Mouse (Mus musculus) layer of hippocampus, adult 11-12 months (tissue): ENCODE measurements at regions not wholly inside any gene's neighbourhood (a gene's known extent, or its start where the extent isn't known, plus 50 kb on each side); places are given as distances from the start of the nearest gene placed in this dataset.

ENCODE experiments used
- DNase-seq: peaks from one replicate; pipeline ENCODE4 v3.0.0; 2022; ENCODE audit warnings: low spot score

DNA sequence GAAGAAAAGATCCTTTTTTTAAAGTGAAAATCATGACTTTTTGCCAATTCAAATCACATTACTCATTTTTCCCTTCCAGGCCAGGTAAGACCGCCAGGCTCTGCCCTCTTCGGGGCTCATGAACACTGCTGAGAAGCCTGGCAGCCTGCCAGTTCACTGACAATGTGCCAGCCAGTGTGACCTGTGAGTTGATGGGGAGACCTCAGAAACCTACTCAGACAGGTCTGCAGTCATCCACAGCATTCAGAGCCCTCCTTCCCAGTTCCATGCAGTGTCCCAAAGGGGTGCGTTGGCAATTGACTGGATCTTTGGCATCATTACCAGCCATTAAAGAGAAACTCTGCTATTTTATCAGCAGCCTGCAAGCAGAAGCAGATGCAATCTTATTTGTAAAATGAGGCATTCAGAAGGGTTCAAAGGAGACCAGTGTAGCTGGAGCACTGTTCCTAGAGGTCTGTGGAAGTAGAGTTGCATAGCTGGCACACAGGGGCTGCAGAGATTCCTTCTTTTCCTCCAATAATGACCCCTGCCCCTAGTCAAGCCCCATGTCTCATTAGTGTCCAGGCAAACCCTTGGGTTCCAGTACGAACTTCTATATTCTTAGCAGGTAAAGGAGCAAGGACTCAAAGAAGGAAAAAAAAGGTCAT is 384.4 kb downstream of the Rapgef2 start:
- peak; percentile 35 for DNase-seq

DNA sequence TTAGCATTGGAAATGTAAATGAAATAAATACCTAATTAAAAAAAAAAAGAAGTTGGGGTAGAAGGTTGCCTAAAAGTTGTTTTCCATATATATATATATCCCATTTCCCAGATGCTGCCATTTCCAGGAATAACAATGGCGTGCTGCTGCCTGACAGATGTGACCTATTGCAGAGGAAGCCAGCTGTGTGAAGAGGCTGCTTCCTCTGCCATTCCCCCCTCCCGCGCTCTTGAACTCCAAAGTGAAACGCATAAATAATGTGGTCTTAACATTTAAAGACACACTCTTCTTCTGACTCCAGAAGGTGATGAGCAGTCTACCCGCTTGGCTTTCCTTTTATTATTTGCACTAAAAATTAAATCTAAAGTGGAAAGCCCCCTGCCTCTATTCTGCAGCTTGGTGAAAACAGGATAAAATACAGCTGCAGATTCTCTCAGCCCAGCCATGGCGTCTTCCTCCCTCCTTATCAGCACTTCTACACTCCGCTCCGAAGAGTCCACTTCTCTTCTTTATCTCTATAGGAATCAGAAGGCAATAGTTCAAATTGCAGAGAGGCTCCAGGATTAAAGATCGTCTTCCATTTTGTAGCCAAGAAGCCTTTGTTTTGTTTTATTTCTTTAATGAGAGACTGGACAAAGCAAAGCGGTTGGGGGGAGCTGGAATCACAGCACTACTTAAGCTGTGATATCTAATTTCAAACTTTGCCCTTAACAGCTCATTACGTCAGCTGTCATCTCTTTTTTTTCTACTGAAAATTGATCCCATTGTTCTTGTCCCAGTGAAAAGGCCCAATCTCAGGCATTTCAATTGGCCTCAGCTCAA is 385.1 kb downstream of the Rapgef2 start:
- DNase-seq: no peak

DNA sequence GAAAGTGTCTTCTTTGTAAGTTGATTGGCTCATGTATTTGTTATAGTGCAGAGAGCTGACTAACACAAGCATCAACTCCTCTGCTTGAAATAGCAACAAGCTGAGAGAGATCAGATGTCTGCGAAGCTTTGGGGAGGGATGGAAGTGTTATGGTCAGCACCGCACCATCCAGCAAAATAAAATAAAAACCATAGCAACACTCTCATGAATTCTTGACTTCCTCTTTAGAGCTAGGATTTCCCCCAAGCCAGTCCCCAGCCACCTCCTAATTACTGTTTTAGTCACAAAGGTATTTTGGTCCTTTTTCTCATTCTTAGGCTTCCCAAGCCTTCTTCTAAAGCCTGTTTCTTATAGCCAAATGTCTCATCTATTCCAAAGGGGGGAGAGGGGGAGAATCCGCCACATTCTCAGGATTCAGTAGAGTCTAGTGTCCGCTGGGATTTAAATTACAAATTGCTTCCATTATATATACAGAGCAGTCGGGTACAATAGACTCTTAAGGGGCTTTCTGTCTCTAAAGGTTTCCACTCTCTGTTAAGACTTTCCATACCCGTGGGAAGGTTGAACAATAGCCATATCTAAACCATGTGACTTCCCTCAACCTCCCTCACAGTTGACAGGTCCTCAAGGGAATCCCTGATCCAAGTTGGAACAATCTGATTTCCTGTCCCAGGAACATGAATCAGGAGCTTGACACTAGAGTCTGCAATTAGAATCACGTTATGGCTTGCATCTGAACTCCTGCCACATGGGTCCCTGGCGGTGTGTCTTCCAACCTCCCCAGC is 386.7 kb downstream of the Rapgef2 start:
- no peak for DNase-seq

DNA sequence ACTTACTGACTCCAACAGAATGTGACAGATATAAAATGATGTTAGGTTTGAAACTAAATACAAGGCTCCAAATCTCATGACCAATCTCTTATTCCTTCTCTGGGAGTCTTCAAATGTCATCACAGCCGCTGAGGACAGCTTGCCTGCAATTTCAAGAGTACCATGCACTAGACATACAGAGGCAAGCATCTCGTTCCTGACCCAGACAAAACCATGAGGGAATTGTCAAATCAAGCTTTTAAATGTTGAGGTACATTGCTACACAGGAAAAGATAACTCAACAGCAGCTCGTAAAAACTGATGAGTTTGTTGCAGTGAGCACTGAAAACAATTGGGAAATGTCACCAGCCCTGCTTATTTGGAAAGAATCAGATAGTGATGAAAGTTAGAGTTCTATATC is 397.0 kb downstream of the Rapgef2 start:
- DNase-seq: no peak

DNA sequence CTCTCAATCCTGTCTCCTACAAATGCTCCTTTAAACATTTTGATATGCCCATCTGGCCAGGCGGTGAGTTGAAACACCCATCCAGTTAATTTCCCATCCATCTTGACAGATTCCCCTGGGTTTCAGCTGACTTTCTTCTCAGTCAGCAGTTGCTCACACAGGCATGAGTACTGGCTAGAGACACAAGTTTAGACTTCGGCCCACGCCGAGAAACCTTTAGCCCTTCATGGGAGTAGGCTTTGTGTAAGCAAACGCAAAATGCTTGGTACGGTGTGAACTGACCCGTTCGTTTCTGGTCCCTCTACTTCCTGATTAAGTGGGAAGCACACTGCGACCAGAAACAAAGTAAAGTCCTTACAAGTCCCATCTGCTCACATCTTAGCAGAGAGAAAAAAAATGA is 401.6 kb downstream of the Rapgef2 start:
- no peak for DNase-seq

DNA sequence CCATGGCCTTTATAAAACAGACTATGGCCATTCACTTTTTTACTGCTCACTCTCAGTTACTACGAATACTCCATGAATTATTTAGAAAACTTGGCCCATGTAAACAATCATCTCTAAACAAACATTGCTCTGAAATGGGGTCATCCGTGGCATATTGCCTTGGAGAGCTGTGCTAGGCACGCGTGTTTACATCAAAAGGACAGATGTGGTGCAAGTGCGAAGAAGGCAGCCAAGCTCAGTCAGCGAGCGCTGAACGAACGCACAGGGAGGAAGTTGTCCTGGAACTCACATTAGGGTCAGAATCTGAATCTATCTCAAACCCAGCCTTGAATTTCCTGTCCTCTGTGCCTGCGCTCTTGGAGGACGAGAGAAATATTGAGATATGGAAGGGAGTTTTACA is 402.3 kb downstream of the Rapgef2 start:
- no peak for DNase-seq

DNA sequence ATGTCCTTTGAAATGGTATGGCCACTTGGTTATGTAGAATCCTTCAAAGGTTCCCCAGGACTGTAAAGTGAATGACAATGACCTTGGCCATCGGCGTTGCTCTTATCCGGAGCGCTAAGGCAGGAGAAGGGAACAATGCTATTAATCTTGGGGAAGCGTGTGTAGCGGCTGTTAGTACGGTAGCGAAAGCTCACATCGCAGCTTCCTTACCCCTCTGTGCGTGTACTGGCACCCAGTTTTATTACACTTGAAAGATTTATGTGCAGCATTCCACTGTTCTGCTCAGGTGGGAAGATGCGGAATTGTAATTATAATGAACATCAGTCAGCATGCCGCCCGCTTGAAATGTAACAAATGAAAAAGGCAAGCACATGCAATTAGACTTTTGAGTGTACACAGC is 406.2 kb downstream of the Rapgef2 start:
- no peak for DNase-seq

DNA sequence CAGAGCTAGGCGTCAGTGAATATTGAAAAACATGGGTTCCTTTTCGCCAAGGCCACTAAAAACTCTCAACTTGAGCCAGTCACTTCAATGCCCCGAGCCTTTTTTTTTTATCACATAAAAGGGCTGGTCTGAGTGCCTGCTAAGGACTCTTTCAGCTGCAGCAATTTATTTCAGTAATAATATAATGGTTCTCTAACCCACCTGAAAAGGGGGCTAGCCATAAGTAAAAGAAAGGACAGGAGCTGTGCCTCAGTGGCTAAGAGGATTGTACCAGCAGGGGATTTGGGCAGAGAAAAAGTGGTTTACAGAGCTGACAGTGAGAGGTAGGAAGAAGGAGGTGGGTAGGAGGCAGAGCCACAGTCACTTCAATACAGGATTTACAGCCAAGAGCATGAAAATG is 409.0 kb downstream of the Rapgef2 start:
- DNase-seq: no peak

DNA sequence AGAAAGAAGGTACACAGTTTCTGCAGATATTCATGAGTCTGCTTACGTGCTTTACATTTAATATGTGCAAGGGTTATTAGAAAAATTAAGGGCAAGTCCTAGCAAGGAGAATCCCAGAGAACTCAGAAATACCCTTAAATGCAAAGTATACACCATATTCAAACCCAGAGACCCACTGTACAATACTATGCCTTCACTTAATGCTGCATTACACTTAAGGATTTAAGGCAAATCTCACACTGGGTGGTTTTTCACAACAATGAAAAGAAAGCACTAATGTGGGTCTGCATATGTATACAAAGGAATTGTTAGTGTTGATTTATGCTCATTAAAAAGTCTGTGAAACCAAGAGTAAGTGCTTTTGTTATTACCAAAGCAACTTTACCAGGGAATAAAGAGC is 419.4 kb downstream of the Rapgef2 start:
- no peak for DNase-seq

DNA sequence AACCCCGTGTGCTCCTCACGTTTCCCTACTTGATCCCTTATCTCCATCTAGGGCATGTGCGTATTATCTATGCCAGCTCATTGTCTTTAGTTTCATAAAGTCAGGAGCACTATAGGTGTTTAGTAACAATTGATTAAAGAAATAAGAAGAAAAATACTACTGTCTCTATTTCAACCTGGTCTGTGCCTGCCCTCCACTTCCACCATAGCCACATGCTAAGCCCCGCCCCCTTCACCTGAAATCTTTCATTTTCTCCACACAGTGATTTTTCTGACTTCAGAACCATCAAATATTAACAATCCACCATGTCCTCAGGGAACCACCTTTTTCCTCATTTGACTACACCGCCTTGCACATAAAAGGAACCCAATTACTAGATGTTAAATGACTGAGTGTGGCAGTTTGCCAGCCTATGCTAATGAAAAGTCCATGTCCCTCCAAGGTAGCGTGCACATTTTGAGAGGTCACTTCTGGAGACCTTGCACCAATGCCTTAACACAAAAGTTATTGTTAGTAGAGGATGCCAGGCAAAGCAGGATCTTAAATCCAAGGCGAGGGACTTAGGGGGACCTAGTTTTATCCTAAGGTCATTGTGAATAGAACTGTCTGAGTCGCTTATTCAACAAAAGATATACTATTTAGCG is 420.1 kb downstream of the Rapgef2 start:
- DNase-seq: no peak

DNA sequence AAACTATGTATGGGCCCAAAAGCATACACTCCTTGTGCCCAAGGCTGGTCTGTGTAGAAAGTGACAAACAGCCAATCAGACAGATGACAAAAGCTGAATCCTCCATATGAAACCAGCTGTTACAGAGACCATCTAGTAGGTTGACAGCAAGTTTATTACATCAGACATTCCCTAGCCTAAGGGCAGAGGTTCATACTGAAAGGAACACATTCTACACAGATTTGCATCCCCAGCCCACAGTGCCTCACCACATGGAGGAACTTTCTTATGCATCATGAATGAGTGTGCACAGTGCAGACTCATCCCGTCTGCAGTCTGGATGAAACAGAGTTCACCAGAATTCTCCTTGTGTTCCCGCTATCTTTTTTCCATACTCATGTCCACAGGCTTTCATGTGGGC is 423.3 kb downstream of the Rapgef2 start:
- DNase-seq: no peak

DNA sequence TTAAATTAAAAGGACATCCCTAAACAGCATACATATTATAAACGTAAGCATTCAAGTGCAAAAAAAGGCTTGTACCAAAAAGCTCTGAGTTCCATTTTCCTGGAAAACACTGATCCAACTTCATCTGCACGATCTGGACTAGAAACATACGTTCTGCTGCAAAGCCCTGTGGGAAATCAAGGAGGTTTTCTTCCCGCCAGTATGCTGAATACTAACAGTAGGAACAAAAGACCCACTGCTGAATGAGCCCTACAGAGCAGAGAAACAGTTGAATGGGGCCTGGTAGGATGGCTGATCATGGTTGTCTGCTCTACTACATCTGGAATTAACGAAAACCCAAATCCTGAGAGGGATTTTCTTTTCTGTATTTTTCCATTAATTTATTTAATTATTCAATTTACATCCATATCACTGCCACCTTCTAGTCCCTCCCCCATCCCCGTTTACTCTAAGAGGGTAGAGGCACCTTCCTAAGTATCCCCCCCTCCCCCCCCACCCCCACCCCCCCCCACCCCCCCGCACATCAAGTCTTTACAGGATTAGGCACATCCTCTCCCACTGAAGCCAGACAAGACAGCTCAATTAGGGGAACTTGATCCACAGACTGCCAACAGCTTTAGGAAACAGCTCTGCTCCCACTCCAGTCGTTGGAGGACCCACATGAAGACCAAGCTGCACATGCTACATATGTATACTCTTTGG is 439.5 kb downstream of the Rapgef2 start:
- no peak for DNase-seq

DNA sequence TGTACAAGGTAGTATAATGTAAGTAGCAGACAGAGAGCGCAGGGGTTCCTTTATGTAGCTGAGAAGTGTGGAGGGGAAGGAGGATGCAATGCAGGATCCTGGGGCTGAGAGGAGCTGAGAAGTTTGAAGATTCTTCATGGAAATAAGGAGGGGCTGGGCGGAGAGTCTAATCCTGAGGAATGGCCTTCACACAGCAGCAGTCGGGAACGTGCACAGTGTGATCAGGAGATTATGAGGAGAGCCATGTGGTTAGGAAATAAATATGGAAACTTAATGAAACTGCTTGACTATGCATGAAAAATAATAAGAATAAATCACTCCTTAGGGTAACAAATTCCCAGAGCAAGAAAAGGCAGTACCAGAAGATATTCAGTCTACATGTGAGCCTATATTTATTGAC is 445.1 kb downstream of the Rapgef2 start:
- no peak for DNase-seq

DNA sequence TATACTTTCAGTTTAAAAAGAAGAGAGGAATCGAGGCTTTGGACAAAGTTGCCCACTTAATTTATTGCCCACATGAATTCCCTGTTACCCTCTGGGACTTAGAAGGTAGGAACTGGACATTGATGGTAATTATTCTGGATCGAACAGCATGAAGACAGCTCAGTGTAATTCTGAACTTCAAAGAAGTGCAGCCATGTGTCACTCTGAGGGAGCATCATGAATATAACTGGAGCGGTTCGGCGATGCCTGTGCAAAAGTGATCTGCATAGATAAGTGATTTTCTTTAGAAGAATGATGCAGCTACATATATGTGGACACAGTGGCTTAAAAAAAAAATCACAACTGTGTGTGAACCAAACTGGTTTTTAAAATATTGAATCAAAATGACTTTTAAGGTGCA is 449.5 kb downstream of the Rapgef2 start:
- no peak for DNase-seq

DNA sequence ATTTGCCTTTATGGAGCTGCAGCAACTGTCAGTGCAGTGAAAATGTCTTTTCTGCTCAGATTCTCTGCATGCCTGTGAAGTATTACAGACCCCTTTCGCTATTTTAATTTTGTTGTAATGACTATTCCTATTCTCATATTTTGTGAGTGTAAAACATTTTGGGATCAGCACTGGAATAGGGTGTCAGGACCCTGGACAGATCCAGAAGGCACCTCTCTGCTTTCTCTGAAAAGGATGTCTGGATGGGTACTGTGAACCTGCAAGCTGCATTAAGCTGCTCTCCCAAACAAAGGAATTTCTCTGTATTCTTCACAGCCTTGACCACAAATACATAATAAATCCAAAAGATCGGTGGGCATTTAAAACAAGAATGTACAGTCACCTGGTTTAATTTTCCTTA is 460.8 kb downstream of the Rapgef2 start:
- DNase-seq: no peak

DNA sequence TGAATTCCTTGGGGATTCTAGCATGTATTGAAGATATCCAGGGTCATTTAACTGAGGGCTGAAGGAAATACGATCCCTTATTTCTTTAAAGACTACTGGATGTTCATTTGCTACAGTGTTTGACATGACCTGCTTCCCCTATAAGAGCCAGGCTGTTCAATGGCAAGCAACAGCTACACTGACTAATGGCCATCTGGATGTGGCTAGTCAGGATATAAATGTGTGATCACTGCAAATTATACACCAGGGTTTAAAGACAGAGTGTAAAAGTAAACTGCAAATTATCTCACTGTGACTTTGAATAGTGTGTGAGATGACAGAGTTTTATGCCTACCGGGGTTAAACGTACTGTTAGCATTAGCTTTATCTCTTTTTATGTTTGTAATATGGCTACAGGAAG is 473.9 kb downstream of the Rapgef2 start:
- DNase-seq: no peak

DNA sequence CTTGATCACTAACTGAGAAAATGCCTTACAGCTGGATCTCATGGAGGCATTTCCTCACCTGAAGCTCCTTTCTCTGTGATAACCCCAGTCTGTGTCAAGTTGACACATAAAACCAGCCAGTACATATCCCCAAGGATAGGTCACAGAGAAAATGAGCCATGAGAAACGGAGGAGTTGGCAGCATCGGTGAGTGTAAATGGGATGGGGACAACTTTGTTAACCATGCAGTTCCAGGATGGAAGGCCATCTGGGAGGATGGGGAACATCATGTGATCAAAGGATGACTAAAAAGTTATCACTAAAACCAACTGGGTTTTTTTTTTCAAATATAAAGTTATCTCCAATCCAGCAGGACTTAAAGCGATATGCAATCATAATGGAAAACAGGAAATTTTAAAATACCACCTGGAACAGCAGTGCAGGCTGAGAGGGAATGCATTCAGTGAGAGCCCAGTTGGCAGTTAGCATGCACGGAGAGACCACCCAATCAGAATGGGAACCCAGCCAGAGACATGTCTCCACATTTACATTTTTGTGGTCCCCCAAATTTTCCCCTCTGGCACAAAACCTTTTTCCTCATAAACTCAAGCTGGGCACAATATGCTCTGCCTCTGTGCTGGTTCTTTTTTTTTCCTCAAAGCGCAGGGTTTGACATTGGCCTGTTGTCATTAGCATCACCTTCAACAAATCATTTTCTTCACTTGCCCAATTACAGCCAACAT is 475.7 kb downstream of the Rapgef2 start:
- no peak for DNase-seq

DNA sequence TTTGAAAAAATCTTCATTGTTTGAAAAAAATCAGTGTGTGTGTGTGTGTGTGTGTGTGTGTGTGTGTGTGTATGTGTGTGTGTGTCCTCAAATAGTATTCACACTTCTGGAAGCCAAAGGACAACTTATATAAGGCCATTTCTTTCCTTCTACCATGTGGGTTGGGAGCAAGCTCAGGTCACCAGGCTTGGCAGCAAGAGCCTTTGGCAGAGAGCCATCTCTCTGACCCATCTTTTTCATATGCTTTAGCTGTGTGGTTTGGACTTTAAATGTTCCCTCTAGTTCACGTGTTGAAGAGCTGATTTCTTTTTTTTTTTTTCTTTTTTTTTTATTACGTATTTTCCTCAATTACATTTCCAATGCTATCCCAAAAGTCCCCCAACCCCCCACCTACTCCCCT is 483.1 kb downstream of the Rapgef2 start:
- no peak for DNase-seq

DNA sequence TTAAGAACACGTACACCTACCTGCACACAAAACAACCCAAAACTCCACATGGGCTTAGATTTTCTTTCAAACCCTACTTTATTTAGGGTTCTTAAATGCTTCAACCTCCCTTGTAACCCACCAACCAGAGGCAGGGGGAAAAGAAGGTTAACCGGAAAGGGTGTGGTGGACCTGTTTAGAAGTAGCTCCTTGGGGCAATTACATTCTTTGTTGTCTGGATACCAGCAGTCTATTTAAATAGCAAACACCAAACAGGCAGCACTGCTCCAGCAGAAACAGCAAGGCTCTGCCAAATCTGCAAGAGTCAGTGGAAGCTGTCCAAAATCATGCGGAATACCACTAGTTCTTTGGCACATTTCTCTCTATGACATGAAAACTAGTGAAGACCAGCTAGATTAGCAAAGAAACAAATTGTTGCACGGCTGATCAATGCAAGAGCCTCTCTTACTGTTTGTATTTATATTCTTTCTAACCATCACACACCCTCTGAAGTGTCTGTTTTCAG is 490.3 kb downstream of the Rapgef2 start:
- DNase-seq: no peak

DNA sequence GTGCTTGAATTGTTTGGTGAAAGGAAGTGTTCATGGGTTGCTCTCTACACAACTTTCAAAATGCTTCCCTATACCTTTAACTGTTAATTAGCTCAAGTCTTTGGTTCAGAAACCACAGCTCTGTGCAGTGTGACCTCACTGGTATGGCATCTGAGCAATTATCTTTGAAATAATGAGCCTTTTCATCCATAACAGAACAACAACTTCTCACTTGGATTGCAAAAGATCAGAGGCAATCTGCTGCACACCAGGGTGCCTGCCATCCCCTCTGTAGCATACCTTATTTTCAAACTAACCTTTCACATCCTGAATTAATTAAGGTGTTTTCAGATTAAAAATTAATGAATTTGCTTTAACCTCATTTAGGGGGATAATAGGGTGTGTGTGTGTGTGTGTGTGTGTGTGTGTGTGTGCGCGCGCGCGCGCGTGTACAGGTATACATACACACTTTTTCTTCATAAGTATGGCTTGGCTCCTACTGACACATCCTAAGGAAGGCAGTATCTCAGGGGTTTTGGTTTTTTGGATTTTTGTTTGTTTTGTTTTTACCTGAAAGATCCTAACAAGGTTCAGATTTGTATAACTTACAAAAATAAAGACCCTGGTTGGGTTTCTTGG is 493.8 kb downstream of the Rapgef2 start:
- no peak for DNase-seq

DNA sequence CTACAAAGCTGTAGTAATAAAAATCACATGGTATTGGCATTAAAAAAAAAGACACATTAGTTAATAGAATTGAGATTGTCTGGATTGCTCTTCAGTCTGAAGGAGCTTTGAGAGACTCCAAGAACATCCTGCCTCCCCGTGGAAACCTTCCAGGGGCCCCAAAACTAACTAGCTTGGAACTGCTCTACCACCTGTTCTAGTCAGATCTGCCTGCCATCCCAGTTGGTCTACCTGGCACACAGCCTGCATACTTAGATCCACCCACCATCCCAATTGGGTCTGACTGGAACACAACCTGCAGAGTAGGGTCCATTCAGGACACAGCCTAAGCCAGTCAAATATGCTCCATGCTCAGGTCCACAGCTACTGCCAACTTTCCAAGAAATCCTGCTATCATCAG is 503.6 kb downstream of the Rapgef2 start:
- peak; percentile 12 for DNase-seq
